Mouse (Mus musculus) urinary bladder, postnatal 4 days (tissue): ENCODE data around the gene Gria3.

ENCODE experiments used
- DNase-seq, 2 experiments: peaks; one replicate each; pipeline ENCODE4 v3.0.0; 2021 to 2022; ENCODE audit warnings: low spot score in 2 of 2

Gene Gria3

GRCm38 (mm10) chrX:41400058-41400904, at the start of gene Gria3:
Gria3 (plus strand) TSS chrX:41400854.
- DNase-seq = no peak

GRCm38 (mm10) chrX:41387086-41387485, 13.6 kb upstream of the Gria3 start:
- DNase-seq = no peak

- no peak for DNase-seq
Measured at GRCm38 (mm10) chrX:41389079-41389478, 11.6 kb upstream of the Gria3 start.

GRCm38 (mm10) chrX:41398482-41398881, 2.2 kb upstream of the Gria3 start:
- DNase-seq = no peak

GRCm38 (mm10) chrX:41401186-41401585, 532 bp downstream of the Gria3 start:
- no peak for DNase-seq

DNA sequence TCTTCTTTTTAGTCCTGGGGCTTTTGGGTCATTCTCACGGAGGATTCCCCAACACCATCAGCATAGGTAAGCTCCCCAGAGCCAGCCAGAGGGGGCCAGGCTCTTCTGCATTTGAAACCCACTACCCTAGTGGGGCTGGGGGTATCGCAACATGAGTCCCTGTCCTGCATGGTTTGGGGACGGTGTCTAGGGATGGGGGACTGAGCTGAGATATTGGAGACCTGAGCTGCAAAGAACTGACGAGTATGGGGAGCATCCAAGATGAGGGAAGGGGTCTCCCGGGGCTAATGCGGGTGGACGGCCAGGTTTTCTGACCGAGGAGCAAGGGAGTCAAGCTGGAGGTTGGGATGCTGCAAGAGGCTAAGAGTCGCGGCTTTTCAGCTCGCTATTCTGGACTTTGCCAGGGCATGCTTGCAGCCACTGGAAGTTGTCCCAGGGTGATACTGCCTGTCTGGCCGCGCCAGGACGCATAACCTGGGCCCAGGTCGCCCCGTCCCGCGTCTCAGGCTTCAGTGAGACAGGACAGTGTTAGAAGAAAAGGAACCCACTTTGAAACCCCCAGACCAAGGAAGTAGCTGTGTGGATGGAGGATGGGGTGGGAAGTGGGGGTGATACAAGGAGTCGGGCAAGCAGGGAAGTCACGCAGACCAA, 1.1 kb downstream of the Gria3 start:
- no peak for DNase-seq

DNA sequence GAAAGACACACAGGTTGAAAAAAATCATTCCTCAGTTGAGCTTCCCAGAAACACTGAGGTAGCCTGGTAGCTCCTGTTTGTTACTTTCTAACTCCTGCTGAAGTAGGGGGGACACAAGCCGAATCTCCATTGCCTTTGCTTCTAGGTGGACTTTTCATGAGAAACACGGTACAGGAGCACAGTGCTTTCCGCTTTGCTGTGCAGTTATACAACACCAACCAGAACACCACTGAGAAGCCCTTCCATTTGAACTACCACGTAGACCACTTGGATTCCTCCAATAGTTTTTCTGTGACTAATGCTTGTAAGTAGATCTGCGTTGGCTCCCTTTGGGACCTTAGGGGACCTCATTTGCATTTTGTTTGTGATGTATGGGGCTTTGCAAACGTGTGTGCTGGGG, 2.0 kb downstream of the Gria3 start:
- DNase-seq = no peak

- DNase-seq = no peak
Measured at GRCm38 (mm10) chrX:41406288-41406687, 5.6 kb downstream of the Gria3 start.

DNA sequence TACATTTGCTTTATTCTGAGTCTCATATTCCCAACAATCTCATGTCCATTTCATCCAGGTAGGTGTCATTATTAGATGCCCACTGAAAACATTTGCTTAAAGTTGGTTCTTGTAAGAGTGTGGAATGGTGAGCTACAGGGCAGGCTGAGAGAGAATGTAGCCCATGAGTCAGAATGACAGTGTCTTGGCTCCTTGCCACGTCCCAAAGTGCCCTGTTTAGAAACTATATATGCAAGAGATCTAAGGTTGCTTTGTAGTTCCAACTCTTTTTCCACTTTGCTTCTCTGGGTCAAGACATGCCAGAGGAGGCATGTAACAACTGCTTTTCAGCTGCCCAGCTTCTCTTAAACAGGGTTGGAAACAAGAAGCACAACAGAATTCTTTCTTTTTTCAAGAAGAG, 9.1 kb downstream of the Gria3 start:
- no peak for DNase-seq

DNA sequence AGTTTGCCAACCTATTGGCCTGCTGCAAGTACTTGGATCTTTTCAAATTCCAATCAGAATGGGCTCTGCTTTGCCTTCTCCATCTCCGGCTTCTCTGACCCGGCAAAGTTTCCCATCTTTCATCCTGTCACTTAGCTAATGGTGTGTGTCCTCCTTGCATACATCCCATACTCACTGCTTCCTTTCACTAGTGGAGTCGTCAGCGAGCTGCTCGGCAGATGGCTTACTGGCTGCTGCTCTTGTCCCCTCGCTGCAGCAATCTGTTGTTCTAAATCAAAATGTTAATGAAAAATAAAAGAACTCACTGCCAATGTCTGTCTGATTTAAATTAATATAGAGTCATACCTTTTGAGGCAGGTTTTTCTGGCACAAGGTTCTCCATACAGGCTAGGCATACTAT, 25.0 kb downstream of the Gria3 start:
- no peak for DNase-seq

DNA sequence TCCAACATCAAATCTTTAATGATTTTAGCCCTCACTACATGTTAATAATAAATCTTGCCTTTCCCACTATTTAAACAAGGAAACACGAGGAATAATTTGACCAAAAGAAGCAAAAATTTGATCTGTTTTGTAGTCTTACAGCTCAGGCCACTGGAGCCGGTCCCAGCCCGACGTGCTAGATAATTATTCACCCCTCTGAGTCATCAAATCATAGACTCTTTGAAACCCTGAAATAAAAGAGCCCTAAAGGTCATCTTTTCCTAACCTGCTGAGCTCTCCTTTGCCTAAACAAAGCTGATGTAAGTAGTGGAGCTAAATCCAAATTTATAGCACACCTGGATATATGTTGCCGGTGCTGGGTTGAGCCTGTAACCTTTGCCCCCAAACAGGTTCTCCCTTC, 27.4 kb downstream of the Gria3 start:
- DNase-seq = no peak

GRCm38 (mm10) chrX:41435541-41435940, 34.9 kb downstream of the Gria3 start:
- no peak for DNase-seq

- DNase-seq = no peak
Measured at GRCm38 (mm10) chrX:41438841-41439240, 38.2 kb downstream of the Gria3 start.

DNA sequence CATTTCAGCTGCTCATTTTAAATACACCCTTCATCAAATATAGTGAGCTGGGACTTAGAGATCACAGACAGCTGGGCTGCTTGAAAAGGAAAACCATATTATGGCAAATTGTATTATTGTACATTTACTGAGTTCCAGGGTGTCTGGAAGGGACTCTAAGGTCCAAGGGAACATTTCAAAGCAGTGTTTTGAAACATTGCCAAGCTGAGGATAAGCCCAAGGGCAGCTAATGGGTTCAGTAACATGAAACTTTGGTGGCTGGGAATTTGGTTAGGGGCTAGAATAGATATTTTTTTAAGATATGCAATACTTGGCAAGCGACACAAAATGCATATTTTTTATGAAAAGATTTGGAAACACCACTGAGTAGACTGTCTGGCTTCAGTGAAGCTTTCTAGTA, 48.2 kb downstream of the Gria3 start:
- no peak for DNase-seq

- no peak for DNase-seq
Measured at GRCm38 (mm10) chrX:41477486-41477885, 76.8 kb downstream of the Gria3 start.

DNA sequence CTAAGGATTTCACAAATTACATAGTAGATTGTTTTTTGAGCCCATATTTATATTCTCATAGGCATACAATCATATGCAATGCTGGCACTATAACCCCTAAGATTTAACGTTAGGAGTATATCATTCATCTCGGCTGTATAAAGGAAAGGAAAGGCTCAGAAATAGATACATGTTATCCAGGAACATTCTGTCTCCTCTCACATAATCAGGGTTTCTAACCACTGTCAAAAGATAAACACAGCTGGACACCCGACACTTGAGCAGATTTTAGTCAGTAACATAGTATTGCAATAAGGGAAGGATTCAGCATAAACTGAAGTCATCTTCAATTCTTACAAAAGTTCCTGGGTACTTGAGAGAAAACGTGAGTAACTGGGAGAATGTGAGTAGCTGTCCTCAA, 95.9 kb downstream of the Gria3 start:
- no peak for DNase-seq

GRCm38 (mm10) chrX:41505371-41505770, 104.7 kb downstream of the Gria3 start:
- no peak for DNase-seq

DNA sequence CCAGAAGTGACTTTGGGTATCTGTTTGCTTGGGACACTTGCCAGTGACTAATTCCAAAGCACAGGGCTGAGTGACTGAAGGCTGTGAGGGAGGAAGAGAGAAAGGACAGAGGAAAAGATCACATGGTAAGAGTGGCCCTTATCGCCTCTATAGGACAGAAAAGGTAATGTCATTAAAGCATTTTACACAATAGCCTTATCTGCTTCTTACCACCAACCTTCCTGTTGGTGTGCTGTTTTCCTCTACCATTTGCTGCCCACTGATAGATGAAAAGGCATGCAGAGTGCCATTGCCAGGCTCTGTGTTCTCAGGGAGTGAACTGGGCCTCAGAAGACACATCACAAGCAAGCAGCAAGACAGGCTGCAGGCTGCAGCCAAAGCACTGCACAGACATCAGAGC, 107.3 kb downstream of the Gria3 start:
- DNase-seq = no peak

DNA sequence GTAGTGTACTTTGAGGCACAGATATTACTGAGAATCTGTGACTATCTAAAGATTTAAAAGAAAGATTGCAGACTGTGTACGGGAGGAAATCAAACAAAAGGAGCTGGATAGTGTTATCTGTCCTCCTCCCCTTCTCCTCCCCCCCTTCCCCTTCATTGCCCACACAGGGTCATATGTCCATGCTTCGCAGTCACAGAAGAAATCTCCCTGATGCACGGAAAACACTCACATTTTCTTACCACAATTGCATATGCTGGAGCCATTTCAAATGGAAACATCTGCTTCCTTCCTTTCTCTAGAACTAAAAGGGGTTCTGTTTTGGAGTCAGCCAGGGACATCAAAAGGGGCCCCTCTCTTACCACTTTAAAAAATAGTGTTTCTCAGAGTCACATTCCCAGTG, 114.3 kb downstream of the Gria3 start:
- DNase-seq = no peak

DNA sequence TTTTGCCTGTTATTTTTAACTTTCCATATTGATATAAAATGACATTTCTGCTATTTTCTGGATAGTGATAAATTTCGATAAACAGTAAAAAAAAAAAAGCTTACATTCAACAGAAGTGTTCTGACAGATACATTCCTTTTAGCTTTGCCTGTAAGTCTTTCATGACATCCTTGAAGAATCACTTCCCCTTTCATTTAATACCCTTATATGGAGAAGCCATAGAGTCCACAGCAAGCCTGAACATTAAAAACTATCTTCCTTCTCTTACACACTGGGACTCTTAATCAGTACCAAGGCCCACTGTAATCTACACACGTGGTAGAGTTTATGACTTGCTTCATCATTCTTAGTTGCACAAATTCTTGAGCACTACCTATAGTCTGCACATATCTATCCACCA, 131.9 kb downstream of the Gria3 start:
- DNase-seq = no peak

DNA sequence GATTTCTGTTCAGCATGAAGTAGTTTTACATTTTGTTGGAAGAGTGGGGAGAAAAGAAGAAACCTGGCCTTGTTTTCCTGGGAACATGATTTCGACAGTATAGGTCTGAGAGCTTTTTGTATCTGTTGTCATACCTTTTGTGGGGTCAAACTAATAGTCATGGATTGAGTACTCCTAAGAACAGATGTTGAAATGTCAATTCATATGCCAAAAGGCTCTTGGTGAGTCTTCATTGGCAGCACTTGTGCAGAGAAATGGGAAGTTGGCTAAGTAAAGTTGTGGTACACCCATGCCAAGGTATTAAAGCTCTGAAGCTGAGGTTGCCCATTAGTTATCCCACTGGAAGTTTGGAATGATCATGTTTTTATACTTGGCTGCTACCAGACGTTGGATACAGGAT, 135.2 kb downstream of the Gria3 start:
- DNase-seq = no peak

- no peak for DNase-seq
Measured at GRCm38 (mm10) chrX:41562296-41563060, 161.8 kb downstream of the Gria3 start.

- no peak for DNase-seq
Measured at GRCm38 (mm10) chrX:41564898-41565297, 164.2 kb downstream of the Gria3 start.
